Mouse (Mus musculus): ENCODE measurements around the gene Rft1. TPM values are rescaled to one million over a fixed set of nuclear protein-coding genes. Genes with fewer than 3 reads are reported as not detected.

Gene Rft1
- polyA plus RNA-seq, 1 experiment, result 18.7 TPM

DNA sequence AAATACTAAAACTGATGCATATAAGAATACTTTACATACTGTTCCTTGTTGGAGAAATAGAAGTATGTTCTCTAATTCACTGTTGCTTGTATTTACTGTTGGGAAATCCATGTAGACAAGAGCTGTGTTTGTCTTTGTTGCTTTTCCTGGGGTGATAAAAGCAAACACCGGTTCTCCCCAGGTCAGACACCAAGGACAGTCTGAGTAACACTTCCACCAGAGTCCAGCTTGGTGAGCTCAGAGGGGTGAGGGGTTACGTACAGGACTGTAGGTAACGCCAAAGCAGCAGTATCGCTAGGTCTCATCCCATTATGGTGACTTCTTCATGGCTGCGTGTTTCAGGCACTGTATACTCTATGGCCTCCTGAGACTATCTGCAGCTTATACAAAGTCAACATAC, 80.5 kb downstream of the Rft1 start:
- H3K4me1 ChIP-seq (ENCODE audit: control insufficient read depth, insufficient read depth, low read length), result peaks cover 2% of the 10 kb centered on the region; the same call in 1 of the 2 replicates
- no peak for TF ChIP-seq CTCF (IDR thresholded peaks at IDR 0.05; ENCODE audit: insufficient read depth, low read length)
- no peak for TF ChIP-seq POLR2A (IDR thresholded peaks at IDR 0.05; ENCODE audit: borderline replicate concordance, extremely low read depth, low read depth, low read length)
- DNase-seq, result no peak
- no peak overlapping the region for H3K4me3 ChIP-seq (replicated peaks; ENCODE audit: extremely low read depth, low read depth, low read length)
- 95% methylated on average over 5 of the region's 5 CpGs for WGBS

GRCm38 (mm10) chr14:30735810-30736209, 81.7 kb downstream of the Rft1 start:
- DNase-seq, result no peak
- 64% methylated on average over 3 of the region's 3 CpGs for WGBS
- TF ChIP-seq CTCF (IDR thresholded peaks at IDR 0.05; ENCODE audit: insufficient read depth, low read length) (no peak), POLR2A (IDR thresholded peaks at IDR 0.05; ENCODE audit: borderline replicate concordance, extremely low read depth, low read depth, low read length) (no peak)
- Histone ChIP-seq H3K4me1 (ENCODE audit: control insufficient read depth, insufficient read depth, low read length) (peaks cover 2% of the 10 kb centered on the region; the same call in 1 of the 2 replicates), H3K4me3 (replicated peaks; ENCODE audit: extremely low read depth, low read depth, low read length) (no peak overlapping the region)

- H3K4me1 ChIP-seq (ENCODE audit: control insufficient read depth, insufficient read depth, low read length), result peaks cover 2% of the 10 kb centered on the region; the same call in 1 of the 2 replicates
- H3K4me3 ChIP-seq (replicated peaks; ENCODE audit: extremely low read depth, low read depth, low read length), result no peak overlapping the region
- DNase-seq, result no peak
- TF ChIP-seq POLR2A (IDR thresholded peaks at IDR 0.05; ENCODE audit: borderline replicate concordance, extremely low read depth, low read depth, low read length) (no peak), CTCF (IDR thresholded peaks at IDR 0.05; ENCODE audit: insufficient read depth, low read length) (no peak)
- 45% methylated on average over 1 of the region's 1 CpGs for WGBS
These were observed 82.3 kb downstream of the Rft1 start for GRCm38 (mm10) chr14:30736413-30736812.

Other genes with a start within 250 kb of the Rft1 start
- gene Dcp1a, start 174.8 kb upstream of the Rft1 start, polyA plus RNA-seq (2012; rRNA removed), result 31.1 and 36.5 TPM in 2 replicates
- 20.7 and 26.2 TPM in 2 replicates for gene Cacna1d, start 162.9 kb upstream of the Rft1 start, polyA plus RNA-seq (2012; rRNA removed)
- gene Tkt, start 106.0 kb upstream of the Rft1 start, polyA plus RNA-seq (2012; rRNA removed), result 223 and 271 TPM in 2 replicates
- gene Prkcd, start 28.1 kb upstream of the Rft1 start, polyA plus RNA-seq (2012; rRNA removed), result 111 and 134 TPM in 2 replicates
- gene Sfmbt1, start 60.5 kb downstream of the Rft1 start, polyA plus RNA-seq (2012; rRNA removed), result 0.93 and 1.8 TPM in 2 replicates
- gene Tmem110, start 171.2 kb downstream of the Rft1 start, polyA plus RNA-seq (2012; rRNA removed), result 40.6 and 43.7 TPM in 2 replicates
- 44.8 and 50.3 TPM in 2 replicates for gene Mustn1, start 224.8 kb downstream of the Rft1 start, polyA plus RNA-seq (2012; rRNA removed)
- 37.7 and 43.4 TPM in 2 replicates for gene Itih4, start 232.1 kb downstream of the Rft1 start, polyA plus RNA-seq (2012; rRNA removed)